Mouse (Mus musculus): ENCODE measurements at regions not wholly inside any gene's neighbourhood (a gene's known extent, or its start where the extent isn't known, plus 50 kb on each side); places are given as distances from the start of the nearest gene placed in this dataset.

DNA sequence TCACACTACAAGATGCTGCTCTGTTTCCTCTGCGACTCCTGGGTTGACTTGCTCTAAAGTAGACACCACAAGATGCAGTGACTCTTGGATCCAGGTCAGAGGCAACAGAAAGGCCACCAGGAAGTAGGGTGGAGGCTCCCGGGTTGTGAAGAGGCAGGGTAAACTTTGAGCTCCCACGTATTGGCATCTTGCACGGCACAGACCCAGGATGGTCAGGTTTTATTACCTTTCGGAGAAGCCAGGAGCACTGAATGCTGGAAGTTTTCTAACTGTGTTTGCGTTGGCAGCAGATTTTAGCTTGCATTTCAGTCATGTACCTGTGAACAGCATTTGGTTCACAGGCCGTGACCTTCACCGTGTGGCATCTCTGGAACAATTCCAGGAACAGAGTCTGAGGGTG, 227.2 kb upstream of the Foxq1 start:
- in situ Hi-C loops (cut with MboI, MseI) = loop anchor here (10.0 to 25.0 kb wide), 2 partner anchors 441 to 1766 kb away; no protein-coding TSS in a partner anchor

DNA sequence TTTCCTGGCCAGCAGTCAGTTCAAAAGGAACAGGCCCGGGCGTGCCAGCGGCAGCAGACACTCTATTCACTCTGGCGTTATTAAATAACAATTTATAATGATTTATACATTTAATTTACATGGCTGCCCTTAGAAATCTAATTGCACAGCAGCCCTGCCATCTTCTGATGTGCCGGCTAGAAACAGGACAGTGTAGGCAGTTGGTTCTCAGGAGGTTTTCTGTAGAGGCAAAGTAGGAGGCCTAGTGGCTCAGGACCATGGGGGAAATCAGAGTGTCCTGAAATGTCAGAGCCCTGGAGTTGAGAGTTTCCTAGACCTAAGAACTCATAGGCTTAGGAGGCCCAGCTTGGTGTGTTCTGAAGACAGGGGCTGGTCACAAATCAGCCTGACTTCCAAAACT, 225.2 kb upstream of the Foxq1 start:
- in situ Hi-C loops (cut with MboI, MseI) = loop anchor here (10.0 to 25.0 kb wide), 2 partner anchors 443 to 936 kb away; no protein-coding TSS in a partner anchor

DNA sequence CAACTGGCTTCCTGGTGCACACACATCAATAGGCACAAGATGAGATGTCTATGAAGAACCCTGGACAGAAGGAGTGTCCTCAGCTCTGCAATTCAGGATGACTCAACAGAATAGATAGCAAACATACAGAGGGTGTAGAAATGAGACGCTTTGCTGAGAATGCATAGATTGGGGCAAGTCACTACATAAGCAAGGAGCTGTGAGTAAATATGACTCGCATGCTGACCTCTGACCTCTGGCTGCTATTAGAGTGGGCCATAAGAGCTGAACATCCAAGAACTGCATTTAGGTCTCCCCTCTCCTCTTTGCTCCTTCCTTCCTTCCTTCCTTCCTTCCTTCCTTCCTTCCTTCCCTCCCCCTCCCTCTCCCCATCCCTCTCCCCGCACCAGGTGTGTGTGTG, 221.0 kb upstream of the Foxq1 start:
- in situ Hi-C loops (cut with MboI, MseI) = loop anchor here (10.0 to 25.0 kb wide), 2 partner anchors 448 to 940 kb away; no protein-coding TSS in a partner anchor

DNA sequence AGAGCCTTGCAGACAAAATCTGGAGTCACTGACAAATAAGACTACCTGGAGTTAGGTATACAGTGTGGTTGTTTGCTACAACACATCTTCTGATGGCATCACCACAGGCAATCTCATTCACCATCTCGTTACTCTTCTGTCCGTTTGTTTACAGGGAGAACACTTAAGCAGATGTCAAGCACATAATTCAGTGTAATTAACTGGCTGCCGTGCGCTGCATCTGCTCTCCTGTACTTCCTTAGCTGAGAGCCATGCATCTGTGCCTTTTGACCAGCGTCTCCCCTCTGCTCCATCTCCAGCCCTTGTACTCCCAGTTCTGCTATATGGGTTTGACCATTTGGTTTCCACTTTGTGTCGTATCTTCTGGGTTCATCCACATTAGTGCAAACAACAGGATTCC, 218.3 kb upstream of the Foxq1 start:
- in situ Hi-C loops (cut with MboI, MseI) = loop anchor here (10.0 to 25.0 kb wide), 2 partner anchors 450 to 943 kb away; no protein-coding TSS in a partner anchor

DNA sequence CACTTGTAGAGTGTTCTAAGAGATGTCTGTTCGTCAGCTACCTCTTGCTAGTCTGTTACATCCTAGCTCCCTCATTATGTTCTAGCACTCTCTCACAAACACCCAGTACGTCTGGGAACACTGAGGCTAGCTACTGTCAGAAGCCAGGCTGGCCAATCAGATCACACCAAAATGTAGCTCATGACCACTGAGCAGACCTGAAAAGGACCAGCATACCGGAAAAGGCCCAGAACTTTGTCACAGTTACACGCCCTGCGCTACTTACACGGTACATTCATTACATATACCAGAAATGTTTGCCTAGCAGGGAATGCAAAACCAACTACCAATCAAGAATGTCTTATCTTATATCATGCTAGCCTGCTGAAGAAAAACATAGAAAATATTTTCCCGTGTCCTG, 216.5 kb upstream of the Foxq1 start:
- in situ Hi-C loops (cut with MboI, MseI) = loop anchor here (10.0 to 25.0 kb wide), 2 partner anchors 452 to 945 kb away; no protein-coding TSS in a partner anchor

DNA sequence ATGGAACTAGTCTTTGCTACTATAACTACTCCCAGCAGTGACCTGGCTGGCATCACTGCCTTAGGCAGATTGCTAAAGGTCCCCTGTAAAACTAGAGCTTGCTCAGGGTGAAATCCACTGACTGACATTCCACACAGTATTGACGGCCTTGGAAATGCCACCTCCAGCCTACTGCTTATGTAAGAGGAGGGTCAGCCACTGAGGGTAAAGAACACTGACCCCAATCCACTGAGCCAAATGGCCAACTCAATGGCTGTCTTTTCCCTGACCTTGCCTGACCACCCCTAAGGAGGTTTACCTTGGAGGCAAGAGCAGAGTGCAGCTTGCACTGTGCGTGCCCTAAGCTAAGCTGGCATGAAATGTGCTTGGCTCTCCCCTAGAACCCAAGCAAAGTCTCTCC, 216.0 kb upstream of the Foxq1 start:
- in situ Hi-C loops (cut with MboI, MseI) = loop anchor here (10.0 to 25.0 kb wide), 3 partner anchors 255 to 945 kb away; no protein-coding TSS in a partner anchor

DNA sequence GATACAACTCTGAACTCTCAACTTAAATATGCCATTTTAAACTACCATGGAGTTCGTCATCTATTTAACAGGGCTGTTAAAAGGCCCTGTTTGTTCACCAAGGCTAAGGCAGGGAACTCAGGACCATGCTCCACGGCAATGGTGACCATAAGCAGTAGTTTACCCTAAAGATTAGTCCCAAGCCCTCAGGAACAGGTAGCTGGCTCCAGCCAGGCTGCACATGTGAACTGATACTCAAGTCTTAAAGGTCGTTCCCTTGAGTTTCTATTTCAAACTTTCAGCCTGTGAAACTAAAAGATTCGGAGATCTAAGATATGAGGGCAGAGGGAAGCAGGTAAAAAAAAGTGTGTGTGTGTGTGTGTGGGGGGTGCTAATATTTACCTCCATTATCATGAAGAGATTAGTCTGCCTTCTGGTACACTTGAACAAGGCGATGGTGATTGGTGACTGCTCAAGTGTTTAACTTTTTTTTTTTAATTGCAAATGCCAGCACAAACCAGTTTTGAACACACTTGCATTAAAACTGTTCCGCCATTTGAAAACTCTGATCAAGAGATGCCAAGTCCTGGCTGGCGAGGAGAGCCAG, 215.5 kb upstream of the Foxq1 start:
- in situ Hi-C loops (cut with MboI, MseI) = loop anchor here (10.0 to 25.0 kb wide), 2 partner anchors 256 to 453 kb away; no protein-coding TSS in a partner anchor

DNA sequence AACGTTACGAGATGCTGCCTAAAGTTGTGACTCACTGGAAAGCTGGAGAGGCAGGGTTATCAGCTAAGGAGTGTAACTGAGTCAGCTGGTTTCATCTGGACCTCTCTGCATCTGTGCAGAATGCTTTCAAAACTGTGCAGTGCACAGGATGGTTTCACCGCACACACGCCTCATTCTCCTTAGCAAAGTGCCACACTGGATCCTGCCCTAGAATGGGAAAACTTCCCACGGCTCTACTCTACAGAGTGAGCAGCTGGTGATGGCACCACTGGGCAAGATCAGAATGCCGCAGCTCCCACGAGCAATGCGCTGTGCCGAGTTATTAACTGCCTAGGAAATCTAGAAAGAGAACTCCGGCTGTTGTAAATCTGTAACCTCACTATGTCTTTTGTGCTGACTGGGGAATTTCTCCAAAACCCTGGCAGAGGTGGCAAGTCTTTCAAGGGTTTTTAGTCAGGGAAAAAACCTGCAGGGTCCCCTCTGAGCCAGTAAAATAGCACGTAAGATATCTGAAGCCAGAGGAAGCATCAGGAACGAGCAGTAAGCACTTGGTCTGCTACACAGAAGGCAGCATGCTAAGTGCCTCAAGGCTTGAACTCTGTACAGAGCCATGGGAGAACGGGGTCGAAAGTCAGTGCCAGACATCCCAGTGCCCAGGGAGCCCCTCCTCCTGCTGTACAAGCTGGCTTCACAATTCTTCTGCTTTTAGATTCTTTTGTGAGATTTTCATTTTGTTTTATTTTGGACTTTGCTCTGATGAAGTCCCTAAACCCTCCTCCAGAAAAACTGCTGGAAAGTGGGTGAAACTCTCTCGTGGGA, 214.4 kb upstream of the Foxq1 start:
- in situ Hi-C loops (cut with MboI, MseI) = loop anchor here (10.0 to 25.0 kb wide), 2 partner anchors 257 to 454 kb away; no protein-coding TSS in a partner anchor

DNA sequence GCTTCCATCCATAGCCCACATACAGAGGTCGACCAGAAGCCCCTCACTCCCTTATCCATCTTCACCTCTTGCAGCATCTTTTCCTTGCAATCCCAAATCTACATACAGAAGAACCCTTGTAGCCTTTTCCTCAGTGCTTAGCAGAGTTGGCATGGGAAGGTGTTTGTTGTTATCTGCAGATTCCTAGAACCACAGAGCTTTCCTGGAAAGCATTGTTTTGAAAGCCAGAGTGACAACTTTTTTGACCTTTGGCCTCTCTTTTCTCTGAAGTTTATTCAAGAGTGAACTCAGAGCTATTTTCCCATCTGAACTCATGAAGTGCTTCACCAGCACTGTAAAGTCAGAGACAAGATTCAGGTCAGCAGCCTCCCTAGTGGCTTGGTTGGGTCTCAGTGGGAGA, 209.7 kb upstream of the Foxq1 start:
- in situ Hi-C loops (cut with MboI, MseI) = loop anchor here (10.0 to 25.0 kb wide), 2 partner anchors 261 to 459 kb away; no protein-coding TSS in a partner anchor

DNA sequence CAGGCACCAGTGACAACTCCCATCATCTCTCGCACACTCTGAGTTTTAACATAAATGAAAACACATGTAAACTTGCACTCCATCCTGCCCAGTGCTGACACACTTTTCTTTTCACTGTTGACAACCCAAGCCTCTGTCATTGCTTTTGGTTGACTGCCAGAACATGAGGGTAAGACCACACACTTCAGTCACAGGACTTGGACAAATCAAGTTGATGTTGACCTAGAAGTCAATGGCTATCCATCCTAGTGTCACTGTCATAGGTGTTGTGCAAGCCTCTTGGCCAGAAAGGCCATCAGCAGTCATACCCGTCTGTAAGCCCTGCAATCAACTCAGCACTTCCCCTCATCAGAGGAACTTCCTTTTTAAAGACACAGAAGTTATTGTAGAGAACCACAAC, 208.9 kb upstream of the Foxq1 start:
- in situ Hi-C loops (cut with MboI, MseI) = loop anchor here (10.0 to 25.0 kb wide), 2 partner anchors 262 to 460 kb away; no protein-coding TSS in a partner anchor

DNA sequence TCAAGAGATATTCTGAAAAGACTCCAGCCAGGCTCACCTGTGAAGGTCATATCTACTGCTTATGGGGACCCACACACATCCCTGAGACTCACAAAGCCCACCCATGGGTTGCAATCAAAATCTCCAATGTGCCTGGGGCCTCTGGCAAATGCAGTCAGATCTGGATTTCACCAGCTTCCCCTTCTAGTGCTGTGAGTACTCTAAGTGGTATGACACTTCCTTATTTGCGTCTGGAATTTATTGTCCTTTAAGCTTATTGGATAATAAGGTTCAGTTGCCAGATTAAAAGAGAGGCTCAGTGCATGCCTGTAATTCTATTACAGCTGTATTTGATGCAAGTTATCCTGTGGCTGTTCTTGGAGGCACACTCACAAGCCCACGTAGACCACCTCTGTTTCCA, 206.3 kb upstream of the Foxq1 start:
- in situ Hi-C loops (cut with MboI, MseI) = loop anchor here (10.0 to 25.0 kb wide), 2 partner anchors 265 to 462 kb away; no protein-coding TSS in a partner anchor

DNA sequence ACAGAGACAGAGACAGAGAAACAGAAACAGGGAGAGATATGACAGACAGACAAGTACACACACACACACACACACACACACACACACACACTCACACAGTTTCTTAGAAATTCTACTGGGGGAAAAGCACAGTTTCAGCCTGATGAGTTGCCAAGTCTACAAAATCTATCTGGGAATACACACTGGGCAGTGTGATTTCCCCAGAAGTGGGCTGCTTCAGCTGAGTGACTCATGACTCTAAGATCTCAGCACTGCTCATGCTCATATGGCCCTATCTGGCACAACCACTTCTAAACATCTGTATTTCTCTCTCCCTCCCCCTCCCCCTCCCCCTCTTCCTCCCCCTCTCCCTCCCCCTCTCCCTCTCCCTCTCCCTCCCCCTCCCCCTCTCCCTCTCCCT, 204.5 kb upstream of the Foxq1 start:
- in situ Hi-C loops (cut with MboI, MseI) = no loop called here

DNA sequence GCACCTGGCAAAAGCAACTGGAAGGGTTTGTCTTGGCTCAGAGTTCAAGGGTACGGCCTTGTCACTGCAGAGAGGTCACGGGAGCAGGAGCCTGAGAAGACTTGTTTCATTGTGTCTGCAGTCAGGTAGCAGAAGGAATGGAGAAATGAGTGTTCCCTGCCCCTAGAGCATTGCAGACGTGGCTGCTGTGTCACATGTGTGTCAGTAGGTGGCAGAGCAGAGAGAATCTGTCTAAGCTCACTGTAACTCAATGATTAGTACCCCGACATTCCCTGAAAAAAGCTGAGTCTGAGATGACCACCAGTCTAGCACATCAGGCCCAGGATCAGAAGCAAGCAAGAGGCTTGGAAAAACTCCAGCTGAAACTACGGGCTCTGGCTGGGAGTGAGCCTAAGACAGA, 203.1 kb upstream of the Foxq1 start:
- in situ Hi-C loops (cut with MboI, MseI) = no loop called here

DNA sequence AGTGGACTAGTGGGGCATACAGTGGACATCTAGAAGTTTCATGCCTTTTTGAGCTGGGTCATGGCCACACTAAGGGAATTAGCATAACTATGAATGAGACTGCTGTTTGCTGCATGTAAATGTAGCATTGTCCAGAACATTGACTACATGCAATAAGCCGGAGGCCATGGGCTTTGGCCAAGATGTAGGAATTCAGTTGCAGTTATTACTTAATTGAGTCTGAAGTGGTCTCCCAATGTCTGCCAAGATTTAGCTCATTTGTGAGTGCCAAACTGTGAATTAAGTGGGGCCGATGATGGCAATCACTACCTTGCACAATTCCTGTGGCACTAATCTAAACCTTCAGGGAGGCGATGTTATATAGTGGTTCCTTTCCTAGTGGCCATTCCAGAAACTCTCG, 196.6 kb upstream of the Foxq1 start:
- in situ Hi-C loops (cut with MboI, MseI) = no loop called here

DNA sequence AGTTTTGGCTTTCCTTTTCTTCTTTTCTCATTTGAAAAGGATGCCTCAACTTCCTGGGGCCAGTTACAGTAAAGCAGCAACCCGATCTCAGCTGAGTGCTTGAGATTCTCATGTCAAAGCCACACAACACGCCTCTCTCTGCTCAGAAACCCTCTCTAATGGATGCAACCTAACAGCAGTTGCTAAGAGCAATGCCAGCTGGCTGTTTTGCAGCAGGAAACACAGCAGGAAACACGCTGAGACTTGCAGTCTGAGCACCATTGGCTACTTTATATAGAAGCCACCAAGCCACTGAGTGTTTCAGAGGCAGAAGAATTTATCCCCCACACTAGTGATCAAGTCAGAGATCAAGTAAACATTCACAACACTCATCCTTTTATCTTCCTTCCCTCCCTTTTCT, 193.5 kb upstream of the Foxq1 start:
- in situ Hi-C loops (cut with MboI, MseI) = loop anchor here (5.0 kb wide), 1 partner anchor 50 kb away; no protein-coding TSS in a partner anchor

DNA sequence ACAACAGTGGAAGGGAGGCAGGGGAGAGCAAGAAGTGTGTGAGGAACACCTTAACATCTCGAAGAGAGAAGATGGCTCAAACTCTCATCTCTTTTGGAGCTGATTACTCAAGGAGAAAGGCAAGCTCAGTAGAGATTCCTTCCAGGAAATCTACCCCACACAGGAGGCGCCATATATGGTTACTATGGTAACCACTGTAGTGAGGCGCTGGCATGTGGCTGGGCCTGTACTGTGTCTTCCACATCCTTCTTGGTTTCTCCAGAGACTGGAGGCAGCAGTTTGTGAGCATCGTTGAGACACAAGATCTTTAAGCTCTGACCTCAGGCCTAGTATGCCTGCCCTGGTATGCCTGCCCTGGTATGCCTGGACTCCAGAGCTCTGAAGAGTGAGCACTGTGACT, 191.6 kb upstream of the Foxq1 start:
- in situ Hi-C loops (cut with MboI, MseI) = loop anchor here (5.0 kb wide), 1 partner anchor 48 kb away; no protein-coding TSS in a partner anchor

DNA sequence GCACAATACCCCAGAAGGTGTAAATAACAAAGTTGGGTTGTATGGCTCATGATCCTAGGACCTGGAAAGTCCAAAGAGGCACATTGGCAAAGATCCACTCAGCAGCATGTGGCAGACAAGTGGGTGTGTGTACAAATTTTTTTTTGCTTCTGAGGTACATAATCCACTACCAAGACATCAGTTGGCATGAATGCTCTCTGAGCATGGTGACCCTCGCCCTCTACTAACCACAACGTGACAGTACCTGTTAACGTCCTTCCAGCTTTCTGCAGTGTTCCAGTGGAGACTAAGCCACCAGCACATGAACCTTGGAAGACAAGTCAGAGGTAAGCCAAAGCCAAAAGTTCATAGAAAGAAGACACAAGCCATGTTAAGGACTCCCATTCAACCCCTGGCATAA, 188.7 kb upstream of the Foxq1 start:
- in situ Hi-C loops (cut with MboI, MseI) = no loop called here

DNA sequence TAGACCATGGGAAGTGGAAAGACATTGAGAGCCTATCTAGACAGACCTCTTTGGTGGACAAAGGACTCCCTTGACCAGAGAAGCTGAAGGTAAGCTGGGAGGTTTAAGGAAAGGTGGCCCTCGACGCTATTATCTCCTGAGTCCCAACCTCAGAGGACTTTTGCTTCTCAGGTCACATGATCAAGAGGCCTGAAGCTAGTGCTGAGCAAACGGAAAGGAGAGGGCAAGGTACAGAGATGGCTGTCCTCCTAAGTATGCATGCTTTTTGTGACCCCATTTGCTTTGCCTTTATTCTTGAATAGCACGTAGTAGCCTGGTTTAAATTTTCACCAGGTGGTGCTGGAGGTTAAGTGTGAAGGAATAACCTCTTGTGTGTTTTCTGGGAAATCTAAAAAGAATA, 186.8 kb upstream of the Foxq1 start:
- in situ Hi-C loops (cut with MboI, MseI) = no loop called here

DNA sequence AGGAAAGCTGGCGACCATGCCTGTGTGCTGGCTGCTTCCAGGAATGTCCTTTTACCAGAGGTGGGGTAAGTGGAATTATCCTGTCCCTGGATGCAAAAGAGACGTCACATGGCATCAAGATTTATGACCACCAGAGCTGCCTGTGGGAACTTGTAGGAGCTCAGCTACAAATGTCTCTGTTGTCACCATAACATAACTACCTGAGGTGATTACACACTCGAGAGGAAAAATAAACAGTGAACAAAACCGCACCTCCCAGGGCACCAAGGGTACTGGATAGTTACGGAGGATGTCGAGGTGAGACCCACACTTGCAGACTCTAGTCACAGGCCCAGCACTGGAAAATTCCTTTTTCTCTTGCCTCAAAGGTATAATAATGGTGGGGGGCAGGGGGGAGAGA, 185.1 kb upstream of the Foxq1 start:
- in situ Hi-C loops (cut with MboI, MseI) = no loop called here

DNA sequence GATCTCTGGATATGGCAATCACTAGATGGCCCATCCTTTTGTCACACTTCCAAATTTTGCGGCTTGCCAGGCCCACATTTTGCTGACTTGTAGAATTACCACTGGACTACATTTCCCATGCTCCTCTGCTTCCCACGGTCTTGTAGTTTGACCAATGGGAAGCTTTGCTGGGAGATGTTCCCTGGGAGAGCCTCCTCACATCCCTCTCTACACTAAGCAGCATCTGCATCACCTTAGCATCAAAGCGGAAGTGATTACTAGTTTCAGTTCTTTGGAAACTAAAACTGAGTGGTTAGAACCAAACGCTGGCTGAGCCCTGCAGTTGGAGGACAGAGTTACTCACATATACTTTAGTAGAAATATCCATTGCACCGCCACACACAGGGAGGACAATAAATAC, 181.9 kb upstream of the Foxq1 start:
- in situ Hi-C loops (cut with MboI, MseI) = no loop called here

DNA sequence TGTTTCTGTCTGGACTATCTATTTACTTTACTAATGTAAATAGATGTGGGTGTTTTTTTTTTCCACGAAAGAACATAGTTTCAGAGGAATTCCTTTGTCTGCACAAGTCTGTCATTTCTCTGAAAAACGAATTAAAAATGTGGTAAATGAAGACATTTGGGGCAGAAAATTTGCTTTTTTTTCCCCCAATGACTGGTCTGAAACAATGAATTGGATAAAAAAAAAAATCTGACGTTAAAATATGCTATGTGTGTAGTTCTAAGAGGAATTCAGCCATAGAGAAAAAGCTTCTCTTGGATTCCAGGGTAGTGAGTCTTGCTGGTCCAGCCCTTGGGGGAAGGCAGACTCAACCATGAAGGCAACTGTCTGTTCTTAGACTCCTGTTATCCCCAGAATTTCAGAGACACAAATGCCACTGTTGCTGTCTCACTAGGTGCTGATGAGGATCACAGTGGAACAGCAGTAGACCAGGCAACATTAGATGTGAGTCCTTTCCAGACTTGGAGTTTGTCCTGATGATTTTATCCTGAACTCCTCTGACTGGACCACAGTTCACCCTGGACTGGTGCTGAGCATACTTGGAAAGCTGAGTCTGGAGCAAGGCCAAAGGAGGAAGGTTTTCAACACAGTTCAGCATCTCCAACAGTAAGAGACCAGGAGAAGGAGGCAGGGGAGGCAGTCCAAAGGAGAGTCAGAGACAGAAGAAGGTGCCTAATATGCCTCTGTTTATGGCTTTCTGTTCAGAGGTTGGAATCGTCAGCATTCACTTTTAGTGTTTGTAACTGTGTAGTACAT, 162.3 kb upstream of the Foxq1 start:
- in situ Hi-C loops (cut with MboI, MseI) = loop anchor here (10.0 kb wide), 1 partner anchor 1499 kb away; no protein-coding TSS in a partner anchor
